10 mouse cellular contexts compared by ENCODE assay signal in the genomic region with DNA sequence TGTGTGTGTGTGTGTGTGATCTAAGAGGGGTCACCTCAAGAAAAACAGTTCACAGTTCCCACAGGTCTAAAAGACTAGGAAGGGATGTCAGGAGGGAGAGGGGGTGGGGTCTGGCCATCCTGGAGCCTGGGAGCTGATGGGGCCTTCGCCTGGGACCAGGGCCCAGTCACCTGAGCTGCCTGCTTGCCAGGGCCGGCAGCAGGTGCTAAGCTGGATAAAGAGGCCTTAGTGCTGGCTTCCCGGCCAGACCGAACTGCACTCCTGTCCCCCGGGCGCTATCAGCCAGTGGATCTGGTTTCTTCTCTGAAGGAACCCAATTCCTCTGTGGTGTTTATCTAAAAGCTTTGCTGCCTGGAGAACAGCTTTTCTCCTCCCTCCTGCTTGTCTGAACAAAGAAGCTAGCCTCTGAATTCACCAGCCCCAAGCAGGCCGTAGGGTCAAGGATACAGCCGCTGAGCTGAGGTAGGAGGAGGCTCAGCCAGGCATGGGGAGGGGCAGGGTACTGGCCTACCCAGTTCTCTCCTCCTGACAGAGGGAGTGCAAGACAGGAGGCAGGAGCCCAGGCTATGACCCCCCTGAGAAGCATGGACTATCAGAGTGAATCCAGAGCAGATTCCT. TPM values are rescaled to one million over a fixed set of nuclear protein-coding genes. Genes with fewer than 3 reads are reported as not detected.
DNase-seq lines count a peak whose midpoint lies in the region; ATAC-seq and TF ChIP-seq lines count a peak whose summit lies in the region.
"Had no signal": no experiment of that assay in that cellular context is flagged by ENCODE, and none has a peak within 500 bp of the region (broad histone marks: within the 10 kb centered on the region; RNA-seq: fewer than 3 reads in every experiment).

No protein-coding gene starts in this region.

- peak; percentile 69 for DNase-seq in intestine, embryonic 14.5 days (ENCODE audit: low spot score)
- DNase-seq in embryo, embryonic 9.5 days (ENCODE audit: extremely low spot score): peak; percentile 40
- no peak for DNase-seq in hindbrain, embryonic 14.5 days (ENCODE audit: low spot score)
- DNase-seq in left cerebral cortex, postnatal 4 days: no peak

- intact Hi-C loops in left cerebral cortex, postnatal 4 days (cut with DNase I): no loop called here

- H3K27me3 ChIP-seq in intestine, embryonic 14.5 days (replicated peaks; ENCODE audit: control insufficient read depth, insufficient read depth, low read length): no peaks in the 10 kb centered on the region
- H3K27me3 ChIP-seq in intestine, postnatal 0 days (replicated peaks; ENCODE audit: control insufficient read depth, insufficient read depth, low read length): no peaks in the 10 kb centered on the region
- H3K27me3 ChIP-seq in hindbrain, embryonic 14.5 days (ENCODE audit: control insufficient read depth, insufficient read depth, low read length): no peaks in the 10 kb centered on the region
- no peaks in the 10 kb centered on the region for H3K27me3 ChIP-seq in neural tube, embryonic 14.5 days (ENCODE audit: control insufficient read depth, insufficient read depth, low read length)
- H3K27me3 ChIP-seq in liver, embryonic 12.5 days (replicated peaks): peaks cover 2% of the 10 kb centered on the region

- TF ChIP-seq CTCF in intestine, postnatal 0 days (IDR thresholded peaks at IDR 0.05; ENCODE audit: low read depth): no peak

- H3K9ac ChIP-seq in intestine, embryonic 14.5 days (ENCODE audit: low read length): no peak overlapping the region
- no peak overlapping the region for H3K9ac ChIP-seq in intestine, postnatal 0 days (ENCODE audit: low read depth, low read length)
- H3K9ac ChIP-seq in hindbrain, embryonic 14.5 days: no peak overlapping the region
- 0 out of 2 replicates have a peak overlapping the region, but pooled peaks have one; percentile 2 for H3K9ac ChIP-seq in neural tube, embryonic 14.5 days (replicated peaks; ENCODE audit: low read depth, low read length)
- no peak overlapping the region for H3K9ac ChIP-seq in liver, embryonic 12.5 days

- H3K4me2 ChIP-seq in intestine, embryonic 14.5 days (ENCODE audit: low read length): no peak overlapping the region
- no peak overlapping the region for H3K4me2 ChIP-seq in intestine, postnatal 0 days (replicated peaks; ENCODE audit: low read depth)
- H3K4me2 ChIP-seq in hindbrain, embryonic 14.5 days (replicated peaks): no peak overlapping the region
- no peak overlapping the region for H3K4me2 ChIP-seq in neural tube, embryonic 14.5 days (ENCODE audit: low read depth, low read length)
- H3K4me2 ChIP-seq in liver, embryonic 12.5 days: no peak overlapping the region

- H3K4me3 ChIP-seq in intestine, embryonic 14.5 days (ENCODE audit: low read depth, low read length): no peak overlapping the region
- H3K4me3 ChIP-seq in intestine, postnatal 0 days (ENCODE audit: low read depth, low read length): no peak overlapping the region
- H3K4me3 ChIP-seq in hindbrain, embryonic 14.5 days (replicated peaks; ENCODE audit: low read length): no peak overlapping the region
- H3K4me3 ChIP-seq in neural tube, embryonic 14.5 days (ENCODE audit: low read depth, low read length): no peak overlapping the region
- H3K4me3 ChIP-seq in liver, embryonic 12.5 days: no peak overlapping the region

- ATAC-seq in intestine, embryonic 14.5 days (replicated peaks; ENCODE audit: low FRiP score, low TSS enrichment, low read depth): peak; percentile 41; the same call in 1 of the 2 replicates
- no peak for ATAC-seq in intestine, postnatal 0 days
- peak; percentile 31; the same call in 1 of the 2 replicates for ATAC-seq in hindbrain, embryonic 14.5 days (ENCODE audit: low FRiP score)
- ATAC-seq in neural tube, embryonic 14.5 days (ENCODE audit: low read depth): no peak
- no peak for ATAC-seq in inflammation-experienced regulatory T-cells, adult 6 months
- no peak for ATAC-seq in liver, embryonic 12.5 days

- H3K36me3 ChIP-seq in intestine, embryonic 14.5 days (ENCODE audit: control insufficient read depth, insufficient read depth, low read length): no peaks in the 10 kb centered on the region
- H3K36me3 ChIP-seq in intestine, postnatal 0 days (ENCODE audit: control insufficient read depth, insufficient read depth): peaks cover 3% of the 10 kb centered on the region; the same call in 1 of the 2 replicates
- H3K36me3 ChIP-seq in hindbrain, embryonic 14.5 days (replicated peaks; ENCODE audit: control insufficient read depth, insufficient read depth): peaks cover 8% of the 10 kb centered on the region; the same call in 1 of the 2 replicates
- H3K36me3 ChIP-seq in neural tube, embryonic 14.5 days (ENCODE audit: control insufficient read depth, insufficient read depth, low read length): no peaks in the 10 kb centered on the region
- no peaks in the 10 kb centered on the region for H3K36me3 ChIP-seq in liver, embryonic 12.5 days

- 21% methylated on average over 8 of the region's 8 CpGs for WGBS in intestine, embryonic 14.5 days
- WGBS in intestine, postnatal 0 days: 30% methylated on average over 8 of the region's 8 CpGs
- WGBS in hindbrain, embryonic 14.5 days: 31% methylated on average over 8 of the region's 8 CpGs
- WGBS in neural tube, embryonic 14.5 days: 40% methylated on average over 8 of the region's 8 CpGs
- 48% methylated on average over 8 of the region's 8 CpGs for WGBS in liver, embryonic 12.5 days (ENCODE audit: insufficient replicate concordance)

- H3K27ac ChIP-seq in intestine, embryonic 14.5 days (ENCODE audit: low read depth): no peak overlapping the region
- H3K27ac ChIP-seq in intestine, postnatal 0 days (ENCODE audit: low read depth, low read length): no peak overlapping the region
- 0 out of 2 replicates have a peak overlapping the region, but pooled peaks have one; percentile 14 for H3K27ac ChIP-seq in hindbrain, embryonic 14.5 days
- peak overlapping the region; percentile 49 for H3K27ac ChIP-seq in neural tube, embryonic 14.5 days (ENCODE audit: low read depth, low read length)
- no peak overlapping the region for H3K27ac ChIP-seq in liver, embryonic 12.5 days

- H3K4me1 ChIP-seq in intestine, embryonic 14.5 days (replicated peaks; ENCODE audit: control insufficient read depth, insufficient read depth, low read length): peaks cover 16% of the 10 kb centered on the region; the same call in 1 of the 2 replicates
- H3K4me1 ChIP-seq in intestine, postnatal 0 days (replicated peaks; ENCODE audit: control insufficient read depth, insufficient read depth, low read length): peaks cover 3% of the 10 kb centered on the region; the same call in 1 of the 2 replicates
- peaks cover 10% of the 10 kb centered on the region; the same call in 1 of the 2 replicates for H3K4me1 ChIP-seq in hindbrain, embryonic 14.5 days (replicated peaks; ENCODE audit: control insufficient read depth, insufficient read depth, low read length)
- H3K4me1 ChIP-seq in neural tube, embryonic 14.5 days (ENCODE audit: control insufficient read depth, insufficient read depth, low read length): peaks cover 19% of the 10 kb centered on the region
- H3K4me1 ChIP-seq in liver, embryonic 12.5 days: peaks cover 7% of the 10 kb centered on the region; the same call in 1 of the 2 replicates

- no peaks in the 10 kb centered on the region for H3K9me3 ChIP-seq in intestine, embryonic 14.5 days (ENCODE audit: control insufficient read depth, low read length)
- no peaks in the 10 kb centered on the region for H3K9me3 ChIP-seq in intestine, postnatal 0 days (ENCODE audit: control insufficient read depth)
- H3K9me3 ChIP-seq in hindbrain, embryonic 14.5 days (ENCODE audit: control insufficient read depth, low read length): no peaks in the 10 kb centered on the region
- H3K9me3 ChIP-seq in neural tube, embryonic 14.5 days (ENCODE audit: control insufficient read depth, low read length): no peaks in the 10 kb centered on the region
- H3K9me3 ChIP-seq in liver, embryonic 12.5 days (replicated peaks): no peaks in the 10 kb centered on the region

RNA-seq across cellular contexts. Expression of a gene that starts 41.2 kb away (rescaled TPM):
- 0.59 and 1.0 TPM in 2 replicates for polyA plus RNA-seq in intestine, embryonic 14.5 days (2014; fragmentation: Nextera tagmentation; extraction: Ambion mirVana)
- polyA plus RNA-seq in intestine, postnatal 0 days (2015; fragmentation: Nextera tagmentation; extraction: Ambion mirVana): 0.76 and 1.1 TPM in 2 replicates
- polyA plus RNA-seq in hindbrain, embryonic 14.5 days (2014; fragmentation: Nextera tagmentation; extraction: Ambion mirVana): 4.1 and 4.7 TPM in 2 replicates
- 2.4 and 4.8 TPM in 2 replicates for polyA plus RNA-seq in neural tube, embryonic 14.5 days (2014; fragmentation: Nextera tagmentation; extraction: Ambion mirVana)
- total RNA-seq in left cerebral cortex, postnatal 4 days (2021): 1 to 10 TPM; 4.8 to 5.8 TPM
- polyA plus RNA-seq in inflammation-experienced regulatory T-cells, adult 6 months (2017; shearing (Covaris generic)): under 1 TPM in 1 of 3 experiments, not detected in 2; 0.52 TPM
- polyA plus RNA-seq in liver, embryonic 12.5 days (2016; fragmentation: Nextera tagmentation; extraction: Ambion mirVana): 0.14 and 0.32 TPM in 2 replicates
- total RNA-seq: common myeloid progenitor, adult 5-6 weeks; MEL had no signal

RNA-seq across cellular contexts. Expression of a gene that starts 43.4 kb away (rescaled TPM):
- polyA plus RNA-seq in intestine, embryonic 14.5 days (2014; fragmentation: Nextera tagmentation; extraction: Ambion mirVana): 18.6 and 23.4 TPM in 2 replicates
- polyA plus RNA-seq in intestine, postnatal 0 days (2015; fragmentation: Nextera tagmentation; extraction: Ambion mirVana): 15.7 and 16.9 TPM in 2 replicates
- polyA plus RNA-seq in hindbrain, embryonic 14.5 days (2014; fragmentation: Nextera tagmentation; extraction: Ambion mirVana): 37.7 and 46.2 TPM in 2 replicates
- 38.1 and 47.9 TPM in 2 replicates for polyA plus RNA-seq in neural tube, embryonic 14.5 days (2014; fragmentation: Nextera tagmentation; extraction: Ambion mirVana)
- total RNA-seq in left cerebral cortex, postnatal 4 days (2021): 10 to 100 TPM; 54.4 to 63.0 TPM
- 10 to 100 TPM; 15.1 to 29.0 (median 17.5) TPM for polyA plus RNA-seq in inflammation-experienced regulatory T-cells, adult 6 months (2017; shearing (Covaris generic))
- polyA plus RNA-seq in liver, embryonic 12.5 days (2016; fragmentation: Nextera tagmentation; extraction: Ambion mirVana): 2.6 and 3.1 TPM in 2 replicates
- total RNA-seq: common myeloid progenitor, adult 5-6 weeks had no signal

RNA-seq across cellular contexts. Expression of a gene that starts 58.9 kb away (rescaled TPM):
- 963 and 1,042 TPM in 2 replicates for polyA plus RNA-seq in intestine, embryonic 14.5 days (2014; fragmentation: Nextera tagmentation; extraction: Ambion mirVana)
- polyA plus RNA-seq in intestine, postnatal 0 days (2015; fragmentation: Nextera tagmentation; extraction: Ambion mirVana): 531 and 541 TPM in 2 replicates
- polyA plus RNA-seq in hindbrain, embryonic 14.5 days (2014; fragmentation: Nextera tagmentation; extraction: Ambion mirVana): 445 and 515 TPM in 2 replicates
- 408 and 464 TPM in 2 replicates for polyA plus RNA-seq in neural tube, embryonic 14.5 days (2014; fragmentation: Nextera tagmentation; extraction: Ambion mirVana)
- 100 to 1,000 TPM; 379 to 396 TPM for total RNA-seq in left cerebral cortex, postnatal 4 days (2021)
- 1,000 to 10,000 TPM; 2,539 to 3,992 (median 2,708) TPM for polyA plus RNA-seq in inflammation-experienced regulatory T-cells, adult 6 months (2017; shearing (Covaris generic))
- 688 TPM in 2 replicates for polyA plus RNA-seq in liver, embryonic 12.5 days (2016; fragmentation: Nextera tagmentation; extraction: Ambion mirVana)

Comparison
In these comparisons a context has a peak if more than half of its experiments do, and no peak if none do; other contexts are left out.
1. ATAC-seq: peak in intestine, embryonic 14.5 days (single experiment) and hindbrain, embryonic 14.5 days (single experiment); none in intestine, postnatal 0 days (single experiment), neural tube, embryonic 14.5 days (single experiment), inflammation-experienced regulatory T-cells, adult 6 months (single experiment) and liver, embryonic 12.5 days (single experiment).
2. DNase-seq: peak in intestine, embryonic 14.5 days (single experiment) and embryo, embryonic 9.5 days (single experiment); none in hindbrain, embryonic 14.5 days (single experiment) and left cerebral cortex, postnatal 4 days (single experiment).
3. H3K27ac ChIP-seq: peak in hindbrain, embryonic 14.5 days (single experiment) and neural tube, embryonic 14.5 days (single experiment); none in intestine, embryonic 14.5 days (single experiment), intestine, postnatal 0 days (single experiment) and liver, embryonic 12.5 days (single experiment).